Mouse (Mus musculus): ENCODE results near the gene Ubxn11.

DNA sequence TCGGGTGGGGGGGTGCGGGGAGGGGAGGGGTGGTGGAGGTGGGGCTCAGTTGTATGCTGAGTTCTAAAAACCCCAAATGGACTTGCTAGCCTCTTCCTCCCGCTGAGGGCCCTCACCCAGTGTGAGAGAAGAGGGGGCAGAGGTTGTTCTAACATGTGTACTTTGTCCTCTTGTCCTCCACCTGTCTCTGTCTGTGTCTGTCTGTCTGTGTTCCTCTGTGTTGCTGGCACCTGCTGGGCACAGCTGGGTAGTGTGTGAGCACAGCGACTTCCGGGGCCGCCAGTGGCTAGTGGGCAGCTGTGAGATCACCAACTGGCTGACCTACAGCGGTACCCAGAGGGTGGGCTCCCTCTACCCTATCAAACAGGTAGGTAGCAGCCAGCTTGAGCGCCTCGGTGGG lies 13.3 kb upstream of the Ubxn11 start:
- TF ChIP-seq CTCF (IDR thresholded peaks at IDR 0.05): no peak
- no peak for TF ChIP-seq POLR2A (IDR thresholded peaks at IDR 0.05; ENCODE audit: insufficient read depth, low read depth, low read length)
